Mouse (Mus musculus): Measurements from ENCODE around the gene Scpep1. TPM values are rescaled to one million over a fixed set of nuclear protein-coding genes. Genes with fewer than 3 reads are reported as not detected.
"Not testable (repeated sequence)": the region's sequence is repeated elsewhere in the genome, so short reads cannot be mapped to it uniquely, and the experiment has no call there.

The Scpep1 gene
- polyA plus RNA-seq, 1 experiment: 17.4 TPM

DNA sequence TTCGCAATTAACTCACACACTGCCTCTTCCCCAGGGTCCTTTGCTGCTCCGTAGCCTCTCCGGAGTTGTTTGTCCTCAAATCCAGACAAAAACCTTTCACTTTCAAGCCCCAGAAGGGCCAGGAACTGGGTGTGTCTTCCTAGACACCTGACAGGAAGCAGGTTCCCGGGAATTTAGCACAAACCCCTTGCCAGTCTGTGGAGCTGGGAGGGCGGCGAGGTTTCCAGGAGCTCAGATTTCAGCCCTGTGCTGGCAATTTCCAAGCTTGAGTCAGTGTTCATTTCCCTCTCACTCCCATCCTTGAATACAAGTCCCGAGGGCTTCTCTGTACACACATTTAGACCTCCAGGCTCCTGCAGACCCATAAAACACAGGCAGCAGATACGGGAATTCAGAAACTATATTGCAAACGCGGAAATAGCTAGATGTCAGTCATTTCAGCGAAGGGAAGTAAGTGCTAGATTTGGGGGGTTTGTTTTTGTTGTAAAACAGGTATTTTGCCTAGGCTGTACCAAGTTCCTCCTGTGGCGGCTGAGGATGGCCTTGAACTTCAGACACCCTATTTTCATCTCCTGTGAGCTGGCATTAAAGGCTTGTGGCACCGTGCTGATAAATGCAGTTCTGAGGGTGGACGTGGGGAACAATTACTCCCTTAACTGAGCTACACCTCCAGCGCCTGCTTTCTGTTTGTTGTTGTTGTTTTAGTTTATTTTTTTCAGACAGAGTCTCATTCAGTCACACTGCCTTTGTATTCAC, 57.5 kb downstream of the Scpep1 start:
- Histone ChIP-seq H3K27ac (ENCODE audit: insufficient read depth, low read length) (no peak overlapping the region), H3K4me3 (ENCODE audit: extremely low read depth, insufficient read depth, insufficient read length) (no peak overlapping the region), H3K27me3 (ENCODE audit: control insufficient read depth, insufficient read depth, low read length) (no peaks in the 10 kb centered on the region), H3K4me1 (ENCODE audit: control insufficient read depth, insufficient read depth, insufficient read length) (no peaks in the 10 kb centered on the region), H3K36me3 (ENCODE audit: control insufficient read depth, insufficient read depth, low read length) (no peaks in the 10 kb centered on the region)
- DNase-seq (ENCODE audit: low read depth in 1 of 2, low spot score in 2 of 2): no peak
- TF ChIP-seq CTCF (IDR thresholded peaks at IDR 0.05; ENCODE audit: extremely low read depth, insufficient read depth, insufficient read length, insufficient replicate concordance): no peak
- no peak for TF ChIP-seq POLR2A (IDR thresholded peaks at IDR 0.05; ENCODE audit: low read depth, low read length)
- WGBS: 73% methylated on average over 15 of the region's 15 CpGs

DNA sequence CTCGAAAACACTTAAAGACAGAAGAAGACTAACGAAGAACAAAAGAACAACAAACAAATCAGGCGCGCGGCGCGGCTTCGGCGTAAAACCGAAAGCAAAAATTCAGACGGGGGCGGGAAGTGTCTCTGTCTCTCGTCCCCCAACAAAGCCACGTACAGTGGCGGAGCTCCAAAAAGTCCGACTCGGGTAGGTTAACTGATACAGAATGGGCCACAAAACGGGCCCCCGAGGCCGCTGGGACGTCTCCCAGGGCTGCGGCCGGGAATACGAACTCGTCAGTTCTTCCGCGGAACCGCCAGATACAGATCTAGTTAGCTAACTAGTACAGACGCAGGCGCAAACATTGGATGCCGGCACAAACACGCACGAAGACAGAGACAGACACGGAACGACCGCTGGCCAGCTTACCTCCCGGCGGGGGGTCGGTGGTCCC, 59.4 kb downstream of the Scpep1 start:
- not testable (repeated sequence) for H3K27ac ChIP-seq (ENCODE audit: insufficient read depth, low read length); H3K4me1 ChIP-seq (ENCODE audit: control insufficient read depth, insufficient read depth, insufficient read length); H3K36me3 ChIP-seq (ENCODE audit: control insufficient read depth, insufficient read depth, low read length); H3K27me3 ChIP-seq (ENCODE audit: control insufficient read depth, insufficient read depth, low read length)
- 41% methylated on average over 29 of the region's 39 CpGs for WGBS
- DNase-seq (ENCODE audit: low read depth in 1 of 2, low spot score in 2 of 2): peak in 1 of 2 experiments; percentile 8
- peak overlapping the region; percentile 55 for H3K4me3 ChIP-seq (ENCODE audit: extremely low read depth, insufficient read depth, insufficient read length)

DNA sequence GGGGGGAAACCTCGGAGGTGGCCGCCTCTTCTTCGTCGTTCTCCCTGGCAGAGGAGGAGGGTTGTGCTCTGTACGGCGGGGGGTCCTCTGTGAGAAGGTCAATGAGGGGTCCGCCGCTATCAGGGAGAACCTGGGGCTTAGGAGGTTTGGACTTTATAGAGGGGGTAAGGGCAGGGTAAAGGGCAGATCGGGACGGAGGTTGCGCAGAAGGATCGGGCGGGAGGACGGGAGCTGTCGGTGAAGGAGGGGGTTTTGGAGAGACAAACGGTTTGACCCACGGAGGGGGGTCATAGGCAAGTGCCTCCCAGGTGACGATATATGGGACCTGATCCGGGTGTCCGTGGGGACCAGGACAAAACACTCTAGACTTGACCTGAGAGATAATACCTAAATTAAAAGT, 60.0 kb downstream of the Scpep1 start:
- 42% methylated on average over 12 of the region's 20 CpGs for WGBS
- H3K4me1 ChIP-seq (ENCODE audit: control insufficient read depth, insufficient read depth, insufficient read length); H3K27ac ChIP-seq (ENCODE audit: insufficient read depth, low read length); H3K36me3 ChIP-seq (ENCODE audit: control insufficient read depth, insufficient read depth, low read length); H3K27me3 ChIP-seq (ENCODE audit: control insufficient read depth, insufficient read depth, low read length): not testable (repeated sequence)
- H3K4me3 ChIP-seq (ENCODE audit: extremely low read depth, insufficient read depth, insufficient read length): peak overlapping the region; percentile 18
- peak in 1 of 2 experiments; percentile 9 for DNase-seq (ENCODE audit: low read depth in 1 of 2, low spot score in 2 of 2)

DNA sequence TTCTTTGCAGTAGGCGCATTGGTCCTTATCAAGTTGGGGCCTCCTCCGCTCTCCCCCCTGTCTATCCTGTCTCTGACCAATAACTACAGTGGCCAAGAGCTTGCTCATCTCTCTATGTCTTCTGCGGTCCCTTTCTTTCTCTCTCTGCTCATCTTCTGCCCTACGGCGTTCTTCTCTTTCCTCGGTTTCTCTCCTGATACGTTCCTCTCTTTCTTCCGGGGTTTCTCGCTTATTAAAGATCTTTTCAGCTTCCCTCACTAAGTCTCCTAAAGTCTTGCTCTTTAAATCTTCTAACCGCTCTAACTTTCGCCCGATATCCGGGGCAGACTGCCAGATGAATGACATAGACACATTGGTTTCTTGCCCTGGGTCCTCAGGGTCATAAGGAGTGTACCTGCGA, 61.0 kb downstream of the Scpep1 start:
- H3K27ac ChIP-seq (ENCODE audit: insufficient read depth, low read length); H3K36me3 ChIP-seq (ENCODE audit: control insufficient read depth, insufficient read depth, low read length); H3K4me3 ChIP-seq (ENCODE audit: extremely low read depth, insufficient read depth, insufficient read length); H3K4me1 ChIP-seq (ENCODE audit: control insufficient read depth, insufficient read depth, insufficient read length); H3K27me3 ChIP-seq (ENCODE audit: control insufficient read depth, insufficient read depth, low read length); DNase-seq (ENCODE audit: low read depth in 1 of 2, low spot score in 2 of 2): not testable (repeated sequence)
- 97% methylated on average over 12 of the region's 14 CpGs for WGBS

DNA sequence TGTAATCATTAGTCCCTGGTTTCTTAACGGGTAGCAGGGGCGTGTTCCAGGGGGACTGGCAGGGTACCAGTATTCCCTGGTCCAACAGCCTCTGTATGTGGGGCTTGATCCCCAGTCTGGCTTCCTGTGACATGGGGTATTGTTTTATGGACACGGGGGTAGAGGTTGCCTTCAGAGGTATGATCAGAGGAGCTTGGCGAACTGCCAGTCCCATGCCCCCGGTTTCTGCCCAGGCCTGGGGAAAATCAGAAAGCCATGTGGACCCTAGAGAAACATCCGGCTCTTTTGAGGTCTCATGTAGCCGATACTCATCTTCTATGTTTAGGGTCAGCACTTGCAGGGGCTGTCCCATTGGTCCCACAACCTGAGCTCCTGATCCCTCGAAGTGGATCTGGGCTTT, 61.8 kb downstream of the Scpep1 start:
- H3K36me3 ChIP-seq (ENCODE audit: control insufficient read depth, insufficient read depth, low read length); H3K27me3 ChIP-seq (ENCODE audit: control insufficient read depth, insufficient read depth, low read length); H3K4me3 ChIP-seq (ENCODE audit: extremely low read depth, insufficient read depth, insufficient read length); H3K27ac ChIP-seq (ENCODE audit: insufficient read depth, low read length); DNase-seq (ENCODE audit: low read depth in 1 of 2, low spot score in 2 of 2); H3K4me1 ChIP-seq (ENCODE audit: control insufficient read depth, insufficient read depth, insufficient read length): not testable (repeated sequence)
- 88% methylated on average over 3 of the region's 8 CpGs for WGBS

DNA sequence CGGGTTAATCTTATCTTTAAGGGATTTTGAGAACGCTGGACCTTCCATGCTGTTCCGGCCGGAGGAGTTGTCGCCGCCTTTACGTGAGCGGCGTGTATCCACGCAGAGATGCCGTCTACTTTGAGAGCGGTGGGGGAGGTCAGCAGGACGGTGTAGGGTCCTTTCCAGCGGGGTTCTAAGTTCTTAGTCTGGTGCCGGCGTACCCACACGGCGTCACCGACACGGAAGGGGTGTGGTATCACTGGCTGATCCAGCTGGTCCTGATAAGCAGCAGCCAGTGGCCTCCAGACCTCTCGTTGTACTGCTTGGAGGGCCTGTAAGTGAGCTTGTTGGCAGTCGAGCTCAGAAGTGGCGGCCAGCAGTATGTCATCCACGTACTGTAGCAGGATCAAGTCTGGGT, 62.5 kb downstream of the Scpep1 start:
- WGBS: 96% methylated on average over 23 of the region's 24 CpGs
- not testable (repeated sequence) for H3K4me3 ChIP-seq (ENCODE audit: extremely low read depth, insufficient read depth, insufficient read length); H3K36me3 ChIP-seq (ENCODE audit: control insufficient read depth, insufficient read depth, low read length); H3K4me1 ChIP-seq (ENCODE audit: control insufficient read depth, insufficient read depth, insufficient read length); H3K27ac ChIP-seq (ENCODE audit: insufficient read depth, low read length); H3K27me3 ChIP-seq (ENCODE audit: control insufficient read depth, insufficient read depth, low read length)
- DNase-seq (ENCODE audit: low read depth in 1 of 2, low spot score in 2 of 2): peak in 1 of 2 experiments; percentile 15

DNA sequence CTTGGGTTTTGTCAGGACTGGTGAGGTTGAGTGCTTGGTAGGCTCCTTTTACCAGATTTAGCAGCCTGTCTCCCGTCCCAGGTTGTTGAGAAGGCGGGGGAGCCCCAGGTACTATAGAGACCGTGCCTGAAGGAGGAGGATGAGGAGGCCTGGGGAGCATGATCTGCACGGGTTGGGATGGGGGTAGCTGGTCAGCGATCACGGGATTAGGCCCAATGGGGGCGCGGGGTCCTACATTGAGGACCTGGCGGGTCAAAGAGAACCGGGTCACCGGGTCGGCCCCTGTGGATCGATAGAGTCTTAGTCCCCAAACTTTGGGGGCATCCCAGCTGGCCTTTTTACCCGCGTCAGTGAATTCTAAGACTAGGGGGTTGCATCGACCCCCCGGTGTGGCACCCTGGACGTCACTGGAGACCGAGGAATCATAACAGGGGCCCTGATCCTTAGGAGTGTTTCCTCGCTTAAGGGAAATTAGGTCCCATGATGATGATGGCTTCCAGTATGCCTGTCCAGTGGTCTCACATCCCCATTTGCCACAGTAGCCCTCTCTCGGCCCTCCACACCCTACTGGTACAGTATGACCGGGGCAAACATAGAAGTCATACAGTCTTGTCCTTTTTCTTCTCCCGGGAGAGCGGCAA, 63.2 kb downstream of the Scpep1 start:
- not testable (repeated sequence) for H3K4me1 ChIP-seq (ENCODE audit: control insufficient read depth, insufficient read depth, insufficient read length); H3K36me3 ChIP-seq (ENCODE audit: control insufficient read depth, insufficient read depth, low read length); H3K4me3 ChIP-seq (ENCODE audit: extremely low read depth, insufficient read depth, insufficient read length); H3K27me3 ChIP-seq (ENCODE audit: control insufficient read depth, insufficient read depth, low read length); H3K27ac ChIP-seq (ENCODE audit: insufficient read depth, low read length)
- WGBS: 97% methylated on average over 24 of the region's 24 CpGs
- peak in 1 of 2 experiments; percentile 56 for DNase-seq (ENCODE audit: low read depth in 1 of 2, low spot score in 2 of 2)

DNA sequence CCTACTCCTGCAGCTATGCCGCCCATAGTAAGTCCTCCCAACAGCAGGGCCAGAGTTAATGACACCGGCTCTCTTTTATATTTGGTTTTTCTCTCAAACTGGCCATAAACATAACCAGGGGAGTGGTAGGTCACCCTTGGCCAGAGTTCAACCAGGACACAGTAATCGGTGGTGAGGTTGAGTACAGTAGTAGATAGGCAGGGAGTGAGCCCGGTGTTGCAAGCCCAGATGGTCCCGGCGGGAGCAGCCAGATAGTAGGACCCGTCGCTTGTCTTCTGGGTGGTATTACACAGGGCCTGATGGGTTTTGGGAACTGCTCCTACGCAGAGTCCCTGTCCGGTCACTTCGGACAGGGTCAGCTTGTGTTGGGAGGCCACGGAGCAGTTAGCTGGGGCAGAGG, 63.8 kb downstream of the Scpep1 start:
- not testable (repeated sequence) for H3K4me1 ChIP-seq (ENCODE audit: control insufficient read depth, insufficient read depth, insufficient read length); H3K36me3 ChIP-seq (ENCODE audit: control insufficient read depth, insufficient read depth, low read length); H3K4me3 ChIP-seq (ENCODE audit: extremely low read depth, insufficient read depth, insufficient read length); H3K27me3 ChIP-seq (ENCODE audit: control insufficient read depth, insufficient read depth, low read length); H3K27ac ChIP-seq (ENCODE audit: insufficient read depth, low read length)
- 97% methylated on average over 10 of the region's 12 CpGs for WGBS
- DNase-seq (ENCODE audit: low read depth in 1 of 2, low spot score in 2 of 2): peak in 1 of 2 experiments; percentile 14

DNA sequence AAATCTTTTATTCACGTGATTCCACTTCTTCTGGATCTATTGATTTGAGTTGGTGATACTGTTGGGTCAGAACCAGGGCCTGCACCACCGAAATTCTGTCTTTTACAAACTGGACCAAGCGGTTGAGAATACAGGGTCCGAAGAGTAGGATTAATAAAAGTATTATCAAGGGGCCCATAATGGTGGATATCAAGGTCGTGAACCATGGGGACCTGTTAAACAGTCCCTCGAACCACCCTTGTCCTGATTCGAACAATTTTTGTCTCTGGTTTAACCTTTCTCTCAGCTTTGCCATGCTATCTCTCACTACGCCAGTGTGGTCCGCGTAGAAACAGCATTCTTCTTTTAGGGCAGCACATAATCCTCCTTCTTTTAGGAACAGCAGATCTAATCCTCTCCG, 64.4 kb downstream of the Scpep1 start:
- H3K27me3 ChIP-seq (ENCODE audit: control insufficient read depth, insufficient read depth, low read length): not testable (repeated sequence)
- WGBS: 93% methylated on average over 9 of the region's 11 CpGs

More for the DNA sequence above, 64.4 kb downstream of the Scpep1 start:
- DNase-seq (ENCODE audit: low read depth in 1 of 2, low spot score in 2 of 2); H3K27ac ChIP-seq (ENCODE audit: insufficient read depth, low read length); H3K36me3 ChIP-seq (ENCODE audit: control insufficient read depth, insufficient read depth, low read length); H3K4me1 ChIP-seq (ENCODE audit: control insufficient read depth, insufficient read depth, insufficient read length); H3K4me3 ChIP-seq (ENCODE audit: extremely low read depth, insufficient read depth, insufficient read length): not testable (repeated sequence)
